Mouse (Mus musculus) adrenal gland, adult (tissue): ENCODE data around the gene Col18a1.
"Not testable (repeated sequence)": the region's sequence is repeated elsewhere in the genome, so short reads cannot be mapped to it uniquely, and the experiment has no call there.

ENCODE experiments used
- DNase-seq, 2 experiments: peaks; one replicate each; pipeline ENCODE4 v3.0.0; 2022 to 2023; ENCODE audit warnings: low spot score in 1 of 2; ENCODE audit not compliant: inconsistent age in 2 of 2

The Col18a1 gene

DNA sequence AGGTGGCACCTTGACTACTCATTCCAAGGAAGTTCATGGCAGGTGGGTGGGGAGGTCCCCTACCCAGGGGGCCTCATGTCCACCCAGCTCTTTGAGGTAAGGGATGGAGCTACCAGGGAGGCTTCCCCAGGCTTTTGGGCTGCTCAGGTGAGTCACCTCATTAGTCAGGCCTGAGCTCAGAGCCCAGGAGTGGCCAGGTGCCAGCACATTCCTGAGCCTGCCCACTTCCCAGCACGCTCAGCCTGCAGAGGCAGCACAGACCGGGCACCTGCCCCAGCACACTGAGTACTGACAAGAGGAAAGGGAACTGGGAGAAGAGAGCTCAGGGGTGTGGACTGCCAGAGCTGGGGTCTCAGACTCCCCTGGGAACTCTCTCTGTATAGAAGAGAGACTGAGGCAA lies 24.0 kb downstream of the Col18a1 start:
- peak in 1 of 2 experiments; percentile 54 for DNase-seq

DNA sequence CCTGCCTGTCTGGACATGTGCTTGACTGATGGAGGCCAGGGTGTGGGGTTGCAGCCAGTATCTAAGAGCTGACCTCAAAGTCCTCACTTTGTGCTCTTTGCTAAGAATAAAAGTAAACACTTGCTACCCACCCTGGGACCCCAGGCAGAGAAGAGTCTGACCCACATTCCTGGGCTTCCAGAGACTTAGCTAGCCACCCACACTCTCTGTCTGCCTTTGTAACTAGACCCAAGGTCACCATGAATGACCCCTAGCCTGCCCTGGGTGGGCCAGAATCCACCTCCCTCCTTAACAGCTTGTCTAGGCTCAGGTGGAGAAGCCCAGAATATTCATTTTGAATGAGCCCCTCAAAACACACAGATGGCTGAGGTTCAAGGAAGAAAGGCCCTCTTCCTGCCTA lies 28.0 kb downstream of the Col18a1 start:
- no peak for DNase-seq

DNA sequence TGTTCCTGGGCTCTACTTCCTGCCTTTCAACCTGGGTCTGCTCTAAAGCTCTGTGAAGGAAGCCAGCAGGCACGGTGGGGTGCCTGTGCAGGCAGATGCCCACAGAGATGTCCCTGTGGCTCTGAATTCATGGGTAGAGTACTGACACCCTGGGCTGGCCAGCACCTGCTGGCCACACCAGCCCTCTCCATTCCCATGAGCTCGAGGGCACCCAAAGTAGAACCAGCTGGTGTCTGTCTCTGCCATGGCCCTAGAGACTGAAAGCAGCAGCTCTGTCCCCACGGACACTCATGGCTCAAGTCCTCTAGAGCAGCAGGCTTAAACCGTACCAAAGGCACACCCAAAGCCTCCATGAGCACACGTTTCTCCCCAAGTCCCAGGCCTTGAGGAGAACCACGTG lies 30.1 kb downstream of the Col18a1 start:
- no peak for DNase-seq

DNA sequence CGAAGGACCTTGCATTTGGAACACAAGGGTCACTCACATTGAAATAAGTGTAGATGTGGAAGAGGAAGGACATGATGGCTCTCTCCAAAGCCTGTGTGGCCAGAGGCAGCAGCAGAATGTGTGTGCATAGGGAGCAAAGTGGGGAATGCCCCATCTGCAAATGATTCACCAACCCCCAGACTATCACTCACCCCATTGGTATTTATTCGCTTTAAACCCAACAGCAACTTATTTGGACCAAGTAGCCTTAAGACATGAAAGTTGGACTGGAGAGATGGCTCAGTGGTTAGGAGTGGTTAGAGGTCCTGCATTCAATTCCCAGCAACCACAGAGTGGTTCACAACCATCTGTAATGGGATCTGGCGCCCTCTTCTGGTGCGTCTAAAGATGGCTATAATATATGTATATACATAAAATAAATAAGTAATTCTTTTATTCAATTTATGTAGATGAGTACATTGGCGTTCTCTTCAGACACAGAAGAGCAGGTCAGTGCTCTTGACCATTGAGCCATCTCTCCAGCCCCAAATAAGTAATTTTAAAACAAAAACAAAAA lies 31.0 kb downstream of the Col18a1 start:
- DNase-seq: no peak

DNA sequence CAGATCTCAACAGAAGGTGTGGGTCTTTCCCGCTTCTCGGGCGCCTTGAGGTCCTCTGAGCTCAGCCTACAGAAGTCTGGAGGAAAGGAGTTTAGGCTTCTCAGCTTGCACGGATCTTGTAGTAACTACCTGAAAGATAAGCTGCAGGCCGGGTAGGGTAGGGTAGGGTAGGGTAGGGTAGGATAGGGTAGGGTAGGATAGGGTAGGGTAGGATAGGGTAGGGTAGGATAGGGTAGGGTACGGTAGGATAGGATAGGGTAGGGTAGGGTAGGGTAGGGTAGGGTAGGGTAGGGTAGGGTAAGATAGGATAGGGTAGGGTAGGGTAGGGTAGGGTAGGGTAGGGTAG lies 31.6 kb downstream of the Col18a1 start:
- not testable (repeated sequence) for DNase-seq

DNA sequence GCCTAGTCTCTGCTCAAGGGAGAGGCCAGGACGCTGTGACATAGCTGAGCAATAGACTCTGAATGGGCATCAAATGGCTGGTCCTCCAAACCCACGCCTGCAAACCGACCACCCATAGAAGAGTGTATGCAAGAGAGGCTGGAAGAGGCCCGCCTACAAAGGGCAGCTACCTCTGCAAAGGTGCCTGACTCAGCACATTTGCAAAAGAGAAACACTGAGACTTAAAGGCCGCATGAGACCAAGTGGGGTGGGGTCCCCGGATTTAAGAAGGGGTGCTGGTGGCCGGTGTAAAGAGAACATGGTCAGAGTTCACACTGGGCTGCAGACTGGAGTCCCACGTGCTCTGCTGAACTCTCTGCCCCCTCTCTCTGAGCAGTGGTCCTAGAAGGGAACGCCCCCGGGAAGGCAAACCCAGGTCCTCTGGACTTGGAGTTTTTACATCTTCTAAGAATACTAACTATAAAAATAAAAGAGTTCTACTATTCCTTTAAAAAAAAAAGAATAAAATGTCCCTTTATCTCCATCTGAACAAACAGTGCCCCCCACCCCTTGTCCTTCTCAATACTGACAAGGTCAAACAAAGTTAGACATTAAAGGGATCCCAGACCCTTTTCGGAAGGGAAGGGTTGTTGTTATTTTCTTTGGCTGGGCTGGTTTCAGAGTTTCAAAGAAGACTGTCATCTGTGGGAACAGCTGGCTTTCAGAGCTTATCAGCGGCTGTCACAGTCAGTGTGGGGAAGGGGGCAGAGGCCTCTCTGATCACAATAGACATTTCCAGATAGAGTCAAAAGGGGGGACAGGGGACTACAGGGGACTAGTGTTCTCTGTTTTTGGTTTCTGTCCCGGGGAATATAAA lies 32.2 kb downstream of the Col18a1 start:
- DNase-seq: no peak

DNA sequence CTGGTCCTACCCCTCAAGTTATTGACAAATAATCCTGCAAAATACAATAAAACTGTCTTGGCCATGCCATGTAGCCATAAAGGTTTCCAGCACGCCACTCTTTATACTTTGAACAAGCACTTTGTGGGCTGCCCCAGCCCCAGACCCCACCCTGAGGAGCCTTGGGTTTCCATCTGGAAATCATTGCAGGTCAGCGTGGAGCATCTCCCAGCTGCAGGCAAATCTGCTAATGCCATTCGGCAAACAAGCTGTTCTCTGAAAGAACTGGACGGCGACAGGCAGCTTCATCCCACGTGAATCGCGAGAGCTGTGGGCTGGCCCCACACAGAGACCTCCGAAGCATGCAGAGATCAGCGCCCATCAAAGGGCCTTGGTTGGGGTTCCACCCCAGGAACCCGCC lies 34.2 kb downstream of the Col18a1 start:
- no peak for DNase-seq

DNA sequence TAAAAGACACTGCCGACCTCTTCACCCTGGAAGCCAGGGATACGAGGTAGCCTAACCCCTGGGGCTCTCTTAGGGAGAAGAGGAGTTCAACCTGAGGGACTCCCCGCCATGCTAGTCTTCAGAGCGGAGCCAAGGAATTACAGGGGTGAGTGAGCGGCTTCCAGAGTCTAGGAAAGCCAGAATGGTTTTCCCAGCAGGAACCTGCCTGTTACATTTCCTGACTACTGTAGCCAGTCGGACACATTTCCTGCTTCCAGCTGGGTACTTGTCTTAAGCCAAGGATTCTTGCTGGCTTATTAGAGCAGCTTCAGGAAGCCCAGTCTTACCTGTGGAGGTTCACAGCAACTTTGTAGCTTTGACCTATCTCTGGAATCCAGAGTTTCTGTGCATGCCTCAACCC lies 34.8 kb downstream of the Col18a1 start:
- no peak for DNase-seq

DNA sequence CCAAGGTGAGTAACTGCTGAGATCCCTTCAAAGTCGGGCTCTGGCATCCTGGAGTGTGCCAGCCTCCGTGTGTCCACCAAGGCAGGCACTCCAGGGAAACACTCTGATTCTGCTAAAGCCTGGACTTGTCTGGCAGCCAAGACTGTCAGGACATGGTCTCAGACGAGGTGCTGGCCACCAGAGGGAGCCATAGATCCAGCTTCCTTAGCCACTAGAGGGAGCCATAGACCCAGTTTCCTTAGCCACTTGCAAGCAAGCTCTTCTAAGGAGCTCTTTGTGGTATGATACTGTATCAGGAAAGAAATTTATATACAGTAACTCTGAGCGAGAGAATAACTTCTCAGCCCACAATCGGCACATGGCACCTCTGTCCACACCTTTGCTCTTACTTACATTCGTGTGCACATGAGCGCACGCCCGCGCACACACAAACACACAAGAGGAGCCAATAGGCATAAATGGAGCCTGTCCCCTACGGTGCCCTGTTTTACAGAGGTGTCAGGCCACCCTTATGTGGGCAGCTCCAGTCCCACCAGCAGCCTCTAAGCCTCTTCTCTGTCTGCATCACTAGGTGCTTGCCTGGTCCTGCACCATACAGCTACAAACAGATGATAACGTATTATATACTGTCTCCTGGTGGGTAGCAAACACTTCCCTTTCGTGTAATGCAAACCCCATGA lies 35.6 kb downstream of the Col18a1 start:
- DNase-seq: peak; percentile 93 to 99

DNA sequence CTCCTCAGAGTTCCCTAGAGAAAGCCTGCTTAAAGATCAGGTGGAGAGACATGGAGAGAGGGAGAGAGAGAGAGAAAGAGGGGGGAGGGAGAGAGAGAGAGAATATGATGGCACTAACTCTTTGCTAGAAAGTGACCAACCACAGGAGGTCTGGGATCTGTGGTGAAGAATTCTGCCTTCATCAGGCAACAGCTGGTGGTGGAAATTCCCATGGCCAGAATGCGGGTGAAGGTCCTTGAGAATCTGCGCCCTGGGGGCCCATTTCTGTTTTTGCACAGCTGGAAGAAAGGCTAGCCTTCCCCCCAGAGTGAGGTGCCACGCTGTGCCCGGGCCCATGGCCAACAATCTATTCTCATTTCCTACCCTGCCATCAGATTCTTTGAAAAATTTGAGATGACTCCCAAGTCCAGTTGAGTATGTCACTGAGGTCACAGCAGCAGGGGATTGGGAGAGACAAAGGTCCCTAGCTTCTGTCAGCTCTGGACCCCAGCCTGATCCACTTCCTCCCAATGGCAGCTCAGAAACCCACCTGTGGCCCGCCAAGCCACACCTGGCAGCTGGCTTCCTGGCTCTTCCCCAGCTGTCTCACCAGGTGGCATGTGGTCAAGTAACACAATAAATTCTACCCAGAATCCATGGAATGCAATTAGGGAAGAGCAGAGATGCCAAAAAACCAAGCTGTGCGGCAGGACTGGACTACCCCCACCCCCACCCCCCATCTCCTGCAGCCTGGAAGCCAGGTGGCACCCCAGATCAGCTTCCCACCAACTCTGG lies 36.5 kb downstream of the Col18a1 start:
- DNase-seq: peak in 1 of 2 experiments; percentile 47

DNA sequence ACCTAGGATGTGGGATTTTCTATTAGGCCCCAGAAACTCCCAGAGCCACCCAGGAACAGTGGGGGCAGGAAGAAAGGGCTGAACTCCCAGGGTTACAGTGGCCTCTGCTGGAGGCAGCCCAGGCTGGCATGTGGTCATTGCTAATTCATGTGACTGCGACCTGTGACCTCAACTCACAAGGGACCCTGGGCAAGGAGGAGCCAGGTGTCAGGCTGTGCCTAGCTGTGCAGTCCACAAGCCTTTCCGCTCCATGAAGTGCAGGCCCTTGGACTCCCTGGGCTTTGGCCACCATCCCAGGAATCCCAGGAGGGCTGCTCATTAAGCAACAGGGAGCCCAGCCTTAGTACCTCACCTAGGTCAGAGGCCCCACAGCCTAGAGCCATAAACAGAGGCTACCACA lies 38.4 kb downstream of the Col18a1 start:
- DNase-seq: peak in 1 of 2 experiments; percentile 74

DNA sequence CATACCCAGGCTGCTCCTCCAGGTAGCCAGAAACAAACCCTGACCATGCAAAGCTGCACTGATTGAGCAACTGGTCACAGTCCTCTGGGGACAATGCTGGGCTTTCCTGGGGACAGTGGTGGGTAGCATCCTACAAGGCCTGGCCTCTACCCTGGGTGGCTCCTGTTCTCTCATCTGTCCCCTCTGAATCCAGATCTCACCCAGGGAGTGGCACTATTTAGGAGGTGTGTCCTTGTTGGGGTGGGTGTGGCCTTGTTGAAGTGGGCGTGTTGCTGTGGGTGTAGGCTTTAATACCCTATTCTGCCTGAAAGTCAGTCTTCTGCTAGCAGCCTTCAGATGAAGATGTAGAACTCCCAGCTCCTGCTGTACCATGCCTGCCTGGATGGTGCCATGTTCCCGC lies 39.8 kb downstream of the Col18a1 start:
- DNase-seq: no peak

DNA sequence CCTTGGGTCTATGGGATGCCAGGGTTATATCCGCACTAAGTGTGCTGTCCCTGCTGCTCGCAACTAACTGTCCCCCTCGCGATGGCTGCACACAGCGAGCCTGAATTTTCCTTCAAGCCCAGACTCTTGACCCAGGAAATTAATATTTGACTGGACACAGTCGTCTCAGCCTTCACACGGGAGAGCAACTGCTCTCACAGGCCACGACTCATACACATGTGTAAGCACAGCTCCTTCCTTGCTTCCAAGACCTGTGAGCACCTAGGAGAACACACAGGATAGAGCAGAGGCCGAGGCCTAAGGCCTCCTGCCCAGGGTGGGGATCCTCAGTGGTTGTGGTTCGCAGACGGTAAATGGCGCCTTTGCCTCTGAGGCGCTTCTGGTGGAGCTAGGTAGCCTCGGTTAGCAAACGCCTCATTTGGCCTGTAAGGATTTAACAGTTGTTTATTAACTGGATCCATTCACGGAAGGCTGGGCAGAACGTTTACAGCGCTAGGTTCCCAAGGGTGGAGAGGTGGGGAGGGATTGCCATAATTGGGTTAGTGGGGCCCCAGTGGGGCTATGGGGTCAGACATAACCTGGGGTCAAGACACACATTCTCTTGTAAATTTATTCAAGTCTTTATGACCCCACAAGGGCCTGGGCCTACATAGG lies 41.1 kb downstream of the Col18a1 start:
- no peak for DNase-seq

DNA sequence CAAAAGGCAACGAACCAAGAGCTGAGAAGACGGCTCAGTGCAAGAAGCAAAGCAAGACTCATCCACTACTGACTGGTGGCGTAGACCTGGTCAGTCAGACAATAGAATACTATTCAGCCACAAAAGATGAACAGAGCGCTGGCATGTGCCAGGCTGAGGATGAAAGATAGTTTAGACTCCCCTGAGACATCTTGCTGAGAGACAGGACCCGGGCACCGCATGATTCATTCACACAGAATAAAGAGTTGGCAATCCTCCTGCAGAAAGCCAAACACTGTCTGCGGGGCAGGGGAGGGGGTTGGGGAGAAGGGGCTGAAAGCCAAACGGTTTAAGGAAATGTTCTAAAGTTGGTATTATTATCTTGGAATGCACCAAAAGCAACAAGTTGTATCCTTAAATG lies 42.4 kb downstream of the Col18a1 start:
- DNase-seq: no peak

DNA sequence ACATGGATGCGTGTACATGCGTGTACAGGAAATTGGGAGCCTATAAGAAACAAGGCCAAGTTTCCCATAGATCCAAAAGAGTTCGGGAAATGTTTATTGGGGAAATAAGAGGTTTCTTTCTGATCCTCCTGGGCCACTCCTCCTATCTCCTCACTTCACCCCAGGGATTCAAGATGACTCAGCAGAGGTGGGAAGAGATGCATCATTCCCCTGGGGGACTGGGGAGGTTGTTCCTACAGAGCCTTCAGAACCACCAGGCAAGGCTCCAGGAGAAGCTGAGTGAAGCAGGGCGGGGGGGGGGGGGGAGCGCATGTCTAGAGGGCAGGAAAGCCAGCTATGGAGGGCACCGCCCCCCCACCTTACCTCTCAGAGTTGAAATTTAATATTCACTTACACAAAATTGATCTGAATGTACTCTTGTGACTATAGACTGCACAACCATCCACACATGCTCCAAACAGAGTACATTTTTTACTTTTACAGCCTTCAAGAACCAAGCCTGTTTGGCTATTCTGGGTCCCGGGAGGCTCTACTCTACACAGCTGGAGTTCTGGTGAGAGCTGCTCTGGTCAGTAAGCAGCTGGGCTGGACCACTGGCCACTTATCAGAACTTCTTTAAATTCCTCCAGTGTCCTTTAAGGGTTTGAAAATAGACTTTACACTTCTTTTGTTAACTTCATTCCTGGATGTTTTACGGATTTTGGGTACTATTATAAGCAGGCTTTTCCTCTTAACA lies 44.9 kb downstream of the Col18a1 start:
- no peak for DNase-seq

DNA sequence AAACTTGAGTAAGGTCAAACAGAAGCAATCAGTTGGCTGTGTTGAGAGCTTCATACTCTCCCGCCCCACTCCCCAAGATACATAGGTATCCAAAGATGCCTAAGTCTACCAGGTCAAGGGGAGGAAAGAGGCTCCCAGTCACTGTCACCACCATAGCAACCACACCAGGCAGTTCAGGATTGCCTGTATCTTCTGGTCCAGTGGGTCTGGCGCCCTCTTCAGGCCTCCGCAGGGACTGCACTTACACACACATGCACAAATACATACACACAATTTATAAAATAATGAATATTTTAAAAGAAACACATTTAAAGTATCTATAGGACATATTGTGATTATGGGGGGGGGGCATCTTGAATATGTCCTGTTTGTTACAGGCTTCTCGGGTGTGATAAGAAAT lies 45.8 kb downstream of the Col18a1 start:
- no peak for DNase-seq

DNA sequence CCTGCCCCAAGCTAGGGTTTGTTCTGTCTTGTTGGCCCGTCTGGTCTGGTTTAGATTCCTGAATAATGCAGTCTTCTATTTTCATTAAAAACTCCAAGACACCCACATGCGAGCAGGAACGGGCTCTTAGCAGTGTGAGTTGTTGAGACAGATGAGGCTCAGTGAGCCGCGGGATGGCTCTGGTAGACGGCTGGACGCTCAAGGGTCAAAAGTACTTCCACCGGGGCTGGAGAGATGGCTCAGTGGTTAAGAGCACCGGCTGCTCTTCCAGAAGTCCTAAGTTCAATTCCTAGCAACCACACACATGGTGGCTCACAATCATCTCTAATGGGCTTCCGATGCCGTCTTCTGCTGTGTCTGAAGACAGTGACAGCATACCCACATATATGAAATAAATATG lies 46.9 kb downstream of the Col18a1 start:
- no peak for DNase-seq

DNA sequence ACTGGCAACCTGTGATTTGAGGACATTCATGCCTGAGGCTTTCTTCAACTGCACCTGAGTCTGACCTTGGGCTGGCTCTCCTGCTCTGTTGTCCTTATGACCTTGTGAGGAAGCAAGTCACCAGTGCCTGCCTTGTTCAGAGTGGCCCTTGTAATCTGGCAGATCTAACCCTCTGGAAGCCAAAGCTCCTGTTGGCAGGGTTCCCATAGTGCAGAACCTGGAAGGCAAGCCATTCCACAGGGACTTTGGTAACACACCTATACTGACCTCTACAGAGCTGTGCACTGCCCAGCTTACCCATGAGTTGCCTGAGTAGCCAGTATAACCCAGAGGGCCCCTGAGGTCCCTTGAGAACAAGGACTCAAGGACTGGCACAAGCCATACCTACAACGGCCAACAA lies 48.0 kb downstream of the Col18a1 start:
- peak in 1 of 2 experiments; percentile 73 for DNase-seq

DNA sequence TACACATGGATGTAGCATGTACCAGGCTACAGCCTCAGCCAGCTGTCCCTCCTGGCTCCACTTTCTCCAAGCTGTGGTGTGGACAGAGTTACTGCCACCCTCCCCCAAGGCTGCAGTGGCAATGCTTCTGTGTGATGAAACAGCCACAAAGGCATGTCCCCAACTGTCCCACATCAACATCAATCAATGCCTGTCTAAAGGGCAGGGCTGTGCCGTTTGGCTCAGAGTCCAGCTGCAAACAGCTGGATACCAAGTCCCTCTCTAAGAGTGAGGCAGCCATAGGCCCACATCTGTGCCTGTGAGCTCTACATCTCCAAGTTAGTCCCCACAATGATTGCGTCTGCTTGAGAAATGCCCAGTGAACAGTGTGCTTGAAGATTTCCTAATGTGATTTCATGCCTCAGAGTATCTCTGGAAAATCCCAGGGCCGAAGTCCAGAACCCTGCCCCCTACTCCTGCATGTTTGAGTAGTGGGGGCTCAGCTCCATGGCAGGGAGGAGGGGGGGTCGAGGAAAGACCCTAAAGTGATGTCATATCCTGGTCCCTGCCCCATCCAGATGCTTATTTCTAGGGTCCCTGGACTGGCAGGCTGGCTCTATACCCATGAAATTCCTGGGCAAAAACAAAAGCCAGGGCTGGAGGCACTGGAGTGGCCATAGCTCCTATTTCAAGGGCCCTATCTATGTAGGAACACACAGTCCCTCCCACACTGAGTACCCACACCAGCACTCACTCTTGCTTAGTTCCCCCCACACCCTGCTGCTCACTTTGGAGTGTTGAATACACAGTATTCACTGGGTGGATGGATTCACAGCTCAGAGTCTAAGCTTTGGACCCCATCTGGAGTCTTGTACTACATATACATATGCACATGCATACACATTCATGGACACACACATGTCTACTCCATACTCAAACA lies 49.6 kb downstream of the Col18a1 start:
- DNase-seq: peak; percentile 63 to 87
